Mouse (Mus musculus) embryonic facial prominence, embryonic 11.5 days (tissue): ENCODE results near the gene Prps1. TPM values are rescaled to one million over a fixed set of nuclear protein-coding genes. Genes with fewer than 3 reads are reported as not detected.

Experiments used
- polyA plus RNA-seq: library from polyadenylated mRNA; unstranded; fragments of >200 nt; fragmentation: Nextera tagmentation; extraction: Ambion mirVana; gene quantifications from 2 replicates; pipeline ENCODE4 v1.2.1, GENCODE M21; 2014

The Prps1 gene
- polyA plus RNA-seq, 1 experiment from 2014 or later: 88.4 TPM

Other genes with a start within 250 kb of the Prps1 start
- gene Frmpd3, start 114.3 kb upstream of the Prps1 start, polyA plus RNA-seq: 0.56 and 0.62 TPM in 2 replicates
- gene Tsc22d3, start 144.0 kb downstream of the Prps1 start, polyA plus RNA-seq: 137 and 141 TPM in 2 replicates
- gene Mid2, start 208.0 kb downstream of the Prps1 start, polyA plus RNA-seq: 3.0 and 3.1 TPM in 2 replicates